Mouse (Mus musculus): Measurements from ENCODE around the gene Alox15.
A peak's percentile ranks its signal among the peaks of the same experiment; 100 is the strongest.
"Not testable (repeated sequence)": the region's sequence is repeated elsewhere in the genome, so short reads cannot be mapped to it uniquely, and the experiment has no call there.

Gene Alox15

DNA sequence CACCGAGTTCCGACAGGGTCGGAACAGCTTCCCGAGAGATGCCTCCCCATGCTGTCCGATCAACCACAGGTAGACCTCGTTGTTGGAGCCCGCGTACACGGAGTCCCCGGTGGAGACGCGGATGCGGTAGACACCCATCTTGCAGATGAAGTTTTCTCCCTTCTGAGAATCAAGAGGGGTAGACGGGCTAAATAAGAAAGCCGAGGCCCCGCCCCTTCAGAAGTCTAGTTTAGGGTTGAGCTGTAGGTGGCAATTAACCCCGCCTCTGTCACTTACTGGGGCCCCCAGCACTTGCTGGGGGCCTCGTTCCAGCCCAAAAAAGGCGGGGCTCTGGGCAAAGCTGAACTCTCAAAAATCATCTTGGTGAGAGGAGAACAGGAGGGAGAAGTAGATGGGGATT, at the start of gene Alox15:
TSS of gene Alox15 (minus strand) at position 164 of the 400 bp plus-strand sequence.
- no peak for DNase-seq (ENCODE audit: low read depth, low spot score)

GRCm38 (mm10) chr11:70389421-70389820, 37.6 kb upstream of the Alox15 start:
- DNase-seq (ENCODE audit: low read depth, low spot score) = no peak

DNA sequence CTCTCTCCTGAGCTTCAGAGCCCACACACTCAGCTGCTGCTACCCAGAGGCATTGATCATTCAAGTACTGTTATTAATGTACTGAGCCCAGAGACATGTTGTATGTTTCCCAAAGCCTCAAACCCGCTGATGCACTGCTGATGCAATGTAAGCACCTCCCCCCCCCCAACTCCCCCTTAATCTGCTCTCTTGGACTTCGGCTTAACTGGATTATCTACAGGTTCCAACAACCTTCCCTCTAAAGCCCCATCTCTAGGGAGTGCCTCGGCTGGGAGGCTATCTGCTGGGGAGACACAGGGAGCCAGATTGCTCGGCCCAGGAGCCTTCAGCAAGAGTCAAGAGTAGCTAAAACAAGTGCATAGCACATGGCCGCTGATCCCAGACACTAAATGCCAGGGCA, 35.6 kb upstream of the Alox15 start:
- DNase-seq (ENCODE audit: low read depth, low spot score) = peak; percentile 69

- no peak for DNase-seq (ENCODE audit: low read depth, low spot score)
Measured at GRCm38 (mm10) chr11:70384136-70384535, 32.3 kb upstream of the Alox15 start.

DNA sequence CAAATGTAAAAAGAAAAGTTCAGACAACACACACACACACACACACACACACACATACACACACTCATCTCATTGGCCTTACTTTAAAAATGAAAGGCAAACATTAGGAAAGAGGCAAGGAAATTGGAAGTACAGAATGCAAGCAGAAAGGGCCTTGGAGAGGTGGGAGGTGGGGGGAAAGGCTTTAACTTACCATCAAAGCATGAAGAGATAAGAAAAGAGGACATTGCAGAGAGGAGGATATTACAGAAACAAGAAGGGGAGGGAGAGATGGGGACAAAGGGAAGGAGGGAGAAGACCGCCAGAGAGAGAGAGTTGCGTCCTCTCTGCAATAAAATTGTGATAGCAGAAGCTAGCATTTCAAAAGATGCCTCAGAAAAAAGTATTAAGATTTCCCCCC, 29.5 kb upstream of the Alox15 start:
- DNase-seq (ENCODE audit: low read depth, low spot score) = no peak

- DNase-seq (ENCODE audit: low read depth, low spot score) = no peak
Measured at GRCm38 (mm10) chr11:70380478-70381005, 28.7 kb upstream of the Alox15 start.

DNA sequence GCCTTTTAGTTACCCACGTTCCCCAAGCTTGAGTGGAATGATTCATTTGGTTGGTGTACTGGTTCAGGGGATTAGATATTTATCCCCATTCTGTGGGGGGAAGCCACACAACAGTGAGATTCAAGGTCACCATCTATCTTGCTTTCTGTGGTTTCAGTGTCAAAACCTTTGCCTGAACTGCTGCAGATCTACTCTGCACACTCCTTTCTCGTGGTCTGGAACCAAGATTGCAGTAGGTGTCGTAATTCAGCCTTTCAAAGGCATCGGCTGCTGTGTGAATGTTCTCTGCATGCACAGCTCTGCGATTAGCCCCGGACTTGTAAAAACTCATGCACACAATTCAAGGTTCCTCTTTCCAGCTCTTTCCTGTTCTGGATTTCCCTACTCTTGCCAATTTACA, 24.2 kb upstream of the Alox15 start:
- no peak for DNase-seq (ENCODE audit: low read depth, low spot score)

- no peak for DNase-seq (ENCODE audit: low read depth, low spot score)
Measured at GRCm38 (mm10) chr11:70374302-70374701, 22.5 kb upstream of the Alox15 start.

GRCm38 (mm10) chr11:70372849-70373557, 21.2 kb upstream of the Alox15 start:
- no peak for DNase-seq (ENCODE audit: low read depth, low spot score)

- DNase-seq (ENCODE audit: low read depth, low spot score) = no peak
Measured at GRCm38 (mm10) chr11:70372396-70372795, 20.6 kb upstream of the Alox15 start.

GRCm38 (mm10) chr11:70368626-70369025, 16.8 kb upstream of the Alox15 start:
- not testable (repeated sequence) for DNase-seq (ENCODE audit: low read depth, low spot score)

DNA sequence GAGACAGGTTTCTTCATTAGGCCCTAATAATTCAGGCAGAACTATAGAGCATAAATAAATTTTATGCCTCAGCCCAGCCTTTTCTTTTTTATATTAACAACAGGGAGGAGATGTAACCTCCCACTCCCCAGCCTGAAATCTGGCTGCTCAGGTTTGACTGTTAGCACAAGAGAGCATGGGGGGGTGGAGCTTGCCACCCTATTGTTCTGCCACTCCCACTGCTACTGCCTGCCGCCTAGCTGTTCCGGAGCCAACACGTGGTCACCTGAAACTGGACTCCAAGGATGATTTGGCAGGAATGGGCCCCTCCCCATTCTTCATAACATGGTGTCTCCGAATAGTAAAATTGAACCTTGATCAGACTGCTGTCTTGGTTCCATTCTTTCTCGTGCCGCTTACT, 15.9 kb upstream of the Alox15 start:
- not testable (repeated sequence) for DNase-seq (ENCODE audit: low read depth, low spot score)

- no peak for DNase-seq (ENCODE audit: low read depth, low spot score)
Measured at GRCm38 (mm10) chr11:70348630-70349029, 3.2 kb downstream of the Alox15 start.

GRCm38 (mm10) chr11:70347861-70348260, 4.0 kb downstream of the Alox15 start:
- DNase-seq (ENCODE audit: low read depth, low spot score) = no peak

DNA sequence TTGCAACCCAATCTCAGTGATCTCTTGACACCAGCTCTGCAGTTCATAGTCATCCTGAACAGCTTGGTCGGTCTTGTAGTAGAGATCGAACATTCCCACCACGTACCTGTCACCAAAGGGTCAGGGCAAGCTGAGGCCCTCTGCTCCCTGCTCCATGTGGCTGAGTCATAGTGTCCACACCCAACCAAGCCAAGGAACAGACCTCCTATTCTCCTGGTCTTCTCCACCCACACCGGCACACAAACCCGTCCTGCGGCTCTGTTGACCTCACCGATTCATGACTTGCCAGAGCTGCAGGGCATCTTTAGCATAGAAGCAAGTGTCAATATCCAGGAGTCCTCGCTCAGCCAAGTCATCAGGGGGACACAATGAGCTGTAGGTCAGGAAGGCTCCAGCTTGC, 6.3 kb downstream of the Alox15 start:
- no peak for DNase-seq (ENCODE audit: low read depth, low spot score)

DNA sequence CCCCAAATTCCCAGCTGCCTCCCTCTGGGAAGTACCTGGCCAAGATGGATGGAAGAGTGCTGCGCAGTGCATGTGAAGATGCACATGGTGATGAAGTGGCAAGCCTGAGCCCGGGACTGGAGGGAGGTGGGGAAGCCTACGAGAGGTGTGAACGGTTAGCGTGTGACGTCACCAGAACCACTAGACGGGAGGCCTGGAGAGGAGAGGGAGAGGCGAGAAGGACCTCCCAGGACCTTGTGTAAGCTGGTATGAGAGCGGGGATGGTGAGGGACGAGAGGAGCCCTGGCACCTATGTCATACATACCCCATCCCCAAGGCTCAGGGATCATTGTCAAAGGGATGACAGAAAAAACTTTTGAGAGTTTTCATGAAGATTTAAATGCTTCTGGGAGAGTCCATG, 6.8 kb downstream of the Alox15 start:
- no peak for DNase-seq (ENCODE audit: low read depth, low spot score)

DNA sequence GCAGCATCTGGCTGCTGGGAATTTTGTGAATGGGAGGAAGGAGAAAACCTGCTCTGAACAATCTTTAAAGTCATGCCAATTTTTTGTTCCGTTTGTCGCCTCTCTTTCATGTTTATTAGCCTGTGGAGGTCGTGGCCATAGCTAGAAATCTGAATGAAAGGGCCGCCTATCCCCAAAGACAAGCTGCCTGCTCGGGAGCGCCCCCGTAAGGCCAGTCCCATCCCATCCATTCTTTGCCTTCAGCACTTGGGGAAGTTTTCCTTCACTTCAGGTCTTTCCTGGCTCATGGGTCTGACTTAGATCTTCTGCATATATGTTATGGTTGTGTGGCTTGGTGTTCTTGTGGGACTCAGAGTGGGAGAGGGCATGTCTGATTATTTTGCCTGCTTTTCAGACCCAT, 12.3 kb downstream of the Alox15 start:
- no peak for DNase-seq (ENCODE audit: low read depth, low spot score)

DNA sequence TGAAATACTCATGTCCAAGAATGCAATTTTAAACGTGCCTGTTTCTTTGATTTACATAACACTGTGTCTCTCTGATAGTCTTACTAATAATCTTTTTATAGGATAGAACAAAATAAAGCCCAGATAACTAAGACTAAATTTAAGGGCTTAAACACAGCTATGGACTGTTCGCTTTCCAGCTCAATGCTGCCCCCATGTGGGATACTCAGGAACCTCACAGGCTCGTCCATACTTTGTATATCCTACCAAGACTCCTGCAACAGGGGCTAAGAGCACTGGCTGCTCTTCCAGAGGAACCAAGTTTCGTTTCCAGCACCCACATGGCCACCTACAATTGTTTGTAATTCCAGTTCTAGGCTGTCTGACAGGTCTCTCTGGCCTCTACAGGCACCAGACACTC, 17.4 kb downstream of the Alox15 start:
- DNase-seq (ENCODE audit: low read depth, low spot score) = peak; percentile 46

DNA sequence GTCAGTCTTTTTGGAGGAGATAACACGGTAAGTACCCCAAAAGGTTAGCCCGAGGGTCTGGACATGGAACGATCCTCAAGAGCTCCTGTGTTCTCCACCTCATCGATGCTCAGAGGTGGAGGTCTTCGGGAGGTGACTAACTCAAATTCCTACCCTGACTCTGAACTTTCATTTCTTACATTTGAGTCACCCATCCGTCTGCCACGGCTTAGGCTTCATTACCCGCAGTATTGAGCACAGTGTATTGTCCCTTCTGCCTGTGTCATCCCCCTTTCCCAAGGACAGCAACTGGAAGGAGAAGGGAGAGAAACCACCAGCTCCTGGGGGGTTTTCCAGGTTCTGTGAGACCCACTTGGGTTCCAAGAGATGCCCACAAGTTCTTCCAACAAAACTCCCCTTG, 27.1 kb downstream of the Alox15 start:
- DNase-seq (ENCODE audit: low read depth, low spot score) = no peak

- DNase-seq (ENCODE audit: low read depth, low spot score) = no peak
Measured at GRCm38 (mm10) chr11:70322528-70322927, 29.3 kb downstream of the Alox15 start, which contains the start of gene Alox12e. Gene Alox12e, minus strand, starts transcription at chr11:70322628.

- peak; percentile 37 for DNase-seq (ENCODE audit: low read depth, low spot score)
Measured at GRCm38 (mm10) chr11:70321664-70322063, 30.2 kb downstream of the Alox15 start.

GRCm38 (mm10) chr11:70319614-70320013, 32.2 kb downstream of the Alox15 start:
- DNase-seq (ENCODE audit: low read depth, low spot score) = no peak

GRCm38 (mm10) chr11:70313833-70314232, 38.0 kb downstream of the Alox15 start:
- no peak for DNase-seq (ENCODE audit: low read depth, low spot score)

GRCm38 (mm10) chr11:70309341-70309740, 42.5 kb downstream of the Alox15 start:
- DNase-seq (ENCODE audit: low read depth, low spot score) = peak; percentile 38
